Mouse (Mus musculus): Measurements from ENCODE around the gene Cyp17a1. TPM values are rescaled to one million over a fixed set of nuclear protein-coding genes. Genes with fewer than 3 reads are reported as not detected.
A peak's percentile ranks its signal among the peaks of the same experiment; 100 is the strongest.

Cyp17a1 gene
- not detected for total RNA-seq (2021)
- long read RNA-seq, experiment 1, partial matches to known transcripts: 0 of 1 reads
- long read RNA-seq, experiment 1, other reads (novel, unspliced or antisense): 0 of 1 reads
- long read RNA-seq, experiment 2: 0 reads

DNA sequence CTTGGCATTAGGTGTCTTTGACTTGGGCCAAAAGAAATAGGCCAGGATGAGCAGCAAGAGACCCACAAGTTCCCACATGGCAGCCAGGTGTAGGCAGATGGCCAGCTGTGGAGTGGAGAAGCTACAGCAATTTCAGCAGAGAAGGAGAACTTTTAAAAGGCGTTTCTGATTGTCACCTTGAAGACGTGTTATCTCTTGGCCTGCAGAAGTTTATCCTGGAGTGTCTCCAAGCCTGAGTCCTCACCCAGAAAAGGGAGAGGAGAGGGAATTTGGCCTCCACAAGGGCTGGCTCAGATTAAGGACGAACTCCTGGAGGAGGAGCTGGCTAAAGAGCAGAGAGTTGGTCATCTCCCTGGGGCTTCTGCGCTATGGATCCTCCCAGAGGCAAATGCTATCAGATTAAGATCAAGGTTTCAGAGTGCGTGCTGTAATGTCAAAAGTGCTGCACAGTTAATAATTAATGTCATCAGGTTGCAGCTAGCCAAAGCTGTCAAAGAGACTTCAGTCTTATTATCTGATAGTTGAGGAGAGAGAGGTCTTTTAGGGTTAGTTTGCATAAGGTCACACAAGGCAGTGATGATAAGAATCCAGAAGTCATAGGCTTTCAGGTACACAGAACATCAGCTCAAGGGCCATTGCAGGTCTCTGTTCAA lies at the start of gene Cyp17a1:
Gene Cyp17a1 (minus strand): TSS at position 407 of the 653 bp plus-strand sequence.
- no peak for DNase-seq (ENCODE audit: low spot score in 2 of 2)

DNA sequence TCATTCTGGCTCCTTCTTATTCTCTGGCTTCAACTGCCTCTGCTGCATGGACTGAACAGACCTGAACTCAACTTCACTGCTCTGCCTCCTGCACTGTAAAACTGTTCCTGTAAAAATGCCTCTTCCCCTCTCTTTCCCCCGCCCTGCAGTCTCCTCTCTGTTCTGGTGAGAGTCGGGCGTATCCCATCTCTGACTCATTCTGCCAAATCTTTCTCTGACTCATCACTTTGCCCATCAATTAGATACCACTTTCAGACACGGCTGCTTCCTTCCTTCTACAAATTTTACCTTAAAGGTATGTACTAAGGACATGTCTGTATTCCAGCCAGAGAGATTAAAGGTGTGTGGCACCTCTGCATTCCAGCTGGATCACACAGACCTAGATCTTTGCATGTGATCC lies 45.2 kb upstream of the Cyp17a1 start:
- DNase-seq (ENCODE audit: low spot score in 2 of 2): no peak

GRCm38 (mm10) chr19:46715016-46715415 lies 42.0 kb upstream of the Cyp17a1 start:
- no peak for DNase-seq (ENCODE audit: low spot score in 2 of 2)

GRCm38 (mm10) chr19:46714234-46714633 lies 41.3 kb upstream of the Cyp17a1 start:
- DNase-seq (ENCODE audit: low spot score in 2 of 2): no peak

- no peak for DNase-seq (ENCODE audit: low spot score in 2 of 2)
These were observed 37.6 kb upstream of the Cyp17a1 start for GRCm38 (mm10) chr19:46710614-46711013.

- DNase-seq (ENCODE audit: low spot score in 2 of 2): peak in 1 of 2 experiments; percentile 25
These were observed 34.6 kb upstream of the Cyp17a1 start, which contains the start of gene As3mt for GRCm38 (mm10) chr19:46707296-46708151. Gene As3mt (plus strand): TSS chr19:46707458.

DNA sequence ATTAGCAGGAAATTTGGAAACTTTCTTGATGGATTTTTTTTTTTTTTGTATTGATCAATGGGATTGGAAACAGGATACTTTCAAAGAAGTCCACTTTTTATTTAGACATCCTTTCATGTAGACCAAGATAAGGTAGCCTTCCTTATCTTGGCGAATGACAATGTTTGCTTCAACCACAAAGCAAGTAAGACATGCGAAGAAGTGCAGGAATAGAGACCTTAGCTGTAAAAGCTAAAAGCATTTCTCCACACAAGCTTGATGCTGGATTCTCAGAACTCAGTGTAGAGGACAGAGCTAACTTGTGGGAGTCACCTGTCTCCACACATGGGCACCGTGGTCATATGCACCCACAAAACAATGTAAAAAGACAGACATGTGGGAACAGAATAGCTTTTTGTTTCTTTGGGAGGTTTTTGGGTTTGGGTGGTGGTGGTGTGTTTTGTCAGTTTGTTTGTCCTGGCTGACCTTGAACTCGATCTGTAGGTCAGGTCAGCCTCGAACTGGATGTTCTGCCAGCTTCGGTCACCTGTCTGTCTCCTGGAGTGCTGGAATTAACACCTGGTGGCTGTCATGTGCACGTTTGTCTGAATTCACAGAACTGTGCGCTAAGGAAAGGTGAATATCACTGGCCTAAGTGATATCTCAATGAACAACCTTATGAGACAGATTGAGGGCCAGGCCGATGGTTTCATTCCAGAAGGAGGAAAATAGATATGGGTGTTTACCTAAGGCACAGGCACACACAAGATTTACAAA lies 33.7 kb upstream of the Cyp17a1 start:
- DNase-seq (ENCODE audit: low spot score in 2 of 2): no peak

- DNase-seq (ENCODE audit: low spot score in 2 of 2): no peak
These were observed 33.0 kb upstream of the Cyp17a1 start for GRCm38 (mm10) chr19:46705779-46706495.

DNA sequence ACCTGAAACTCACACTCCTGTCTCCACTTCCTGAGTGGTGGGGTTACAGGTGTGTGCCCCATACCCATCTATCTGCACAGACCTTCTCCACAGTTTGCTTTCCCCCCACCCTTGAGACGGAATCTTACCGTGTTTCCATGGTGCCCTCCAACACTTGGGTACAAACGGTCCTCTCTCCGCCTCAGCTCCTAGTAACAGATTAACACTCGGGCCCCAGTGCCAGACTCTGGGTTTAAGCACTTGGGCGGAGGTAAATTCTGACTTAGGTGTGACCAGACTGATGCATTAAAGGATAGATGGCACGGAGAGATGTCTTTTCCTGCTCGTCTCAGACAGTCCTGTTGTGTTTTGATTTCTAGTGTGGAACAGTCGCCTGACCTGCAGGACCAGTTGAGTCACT lies 28.2 kb upstream of the Cyp17a1 start:
- DNase-seq (ENCODE audit: low spot score in 2 of 2): no peak

- no peak for DNase-seq (ENCODE audit: low spot score in 2 of 2)
These were observed 26.1 kb upstream of the Cyp17a1 start for GRCm38 (mm10) chr19:46699011-46699481.

DNA sequence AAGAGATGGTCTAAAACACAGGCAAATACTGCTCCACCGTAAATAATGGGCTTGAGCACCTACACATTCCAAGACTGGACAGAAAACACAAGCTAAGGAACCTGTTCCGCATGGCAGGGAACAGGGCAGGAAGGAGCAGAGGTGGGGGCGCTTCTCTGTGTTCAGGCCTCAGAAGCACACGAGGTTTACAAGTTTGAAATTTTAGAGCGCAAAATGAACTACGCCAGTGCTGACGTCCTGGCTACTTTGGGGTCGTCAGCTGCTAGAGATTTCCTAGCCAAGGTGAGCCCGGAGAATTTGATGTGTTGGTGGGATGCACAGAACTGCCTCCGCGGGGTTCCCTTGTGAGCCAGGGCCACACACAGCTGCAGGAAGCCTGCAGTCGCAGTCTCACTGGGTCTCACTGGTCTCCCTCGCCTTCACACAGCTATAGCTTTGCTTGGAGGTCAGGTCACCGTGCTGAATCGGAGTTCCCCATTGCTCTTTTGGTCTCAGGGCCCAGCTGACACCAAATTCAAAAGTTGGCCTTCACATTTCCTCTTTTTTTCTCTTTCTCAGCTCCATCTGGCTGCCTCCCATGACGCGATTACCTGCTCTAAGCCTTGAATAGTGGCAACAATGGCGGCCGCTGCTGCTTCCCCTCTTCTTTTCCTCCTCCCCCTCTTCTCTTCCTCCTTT lies 25.0 kb upstream of the Cyp17a1 start:
- DNase-seq (ENCODE audit: low spot score in 2 of 2): no peak

DNA sequence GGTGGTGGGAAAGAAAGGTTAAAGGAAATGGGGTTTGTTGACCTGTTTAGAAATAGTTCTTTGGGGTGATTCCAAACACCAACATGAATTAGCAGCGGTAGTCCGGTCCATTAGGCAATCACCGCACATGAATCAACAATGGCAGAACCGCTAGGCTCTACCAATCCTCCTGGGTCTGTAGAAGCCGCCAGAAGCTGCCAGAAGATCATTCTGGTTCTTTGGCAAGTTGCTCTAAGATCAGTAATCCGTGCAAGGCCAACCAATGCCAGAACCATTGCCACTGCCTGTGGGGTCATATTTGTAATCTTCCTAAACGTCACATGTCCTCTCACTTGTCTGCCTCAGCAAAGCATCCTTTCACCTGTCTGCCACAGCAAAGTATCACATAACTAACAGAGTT lies 24.0 kb upstream of the Cyp17a1 start:
- no peak for DNase-seq (ENCODE audit: low spot score in 2 of 2)

DNA sequence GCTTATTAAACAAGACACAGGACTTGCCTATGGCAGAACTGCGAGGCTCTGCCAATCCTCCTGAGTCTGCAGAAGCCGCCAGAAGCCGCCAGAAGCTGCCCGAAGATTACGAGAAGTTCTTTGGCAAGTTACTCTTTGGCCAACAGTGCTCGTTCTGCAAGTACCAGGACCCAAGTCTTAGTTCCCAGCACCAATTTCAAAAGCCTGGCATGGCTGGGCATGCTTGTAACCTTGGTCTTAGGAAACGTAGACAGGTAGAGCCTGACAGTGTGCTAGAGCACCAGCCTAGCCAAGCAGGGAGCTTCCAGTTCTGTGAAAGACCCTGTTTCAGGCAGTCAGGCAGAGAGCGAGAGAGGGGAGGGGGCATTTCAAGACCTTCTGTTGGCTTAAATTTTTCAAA lies 23.5 kb upstream of the Cyp17a1 start:
- no peak for DNase-seq (ENCODE audit: low spot score in 2 of 2)

DNA sequence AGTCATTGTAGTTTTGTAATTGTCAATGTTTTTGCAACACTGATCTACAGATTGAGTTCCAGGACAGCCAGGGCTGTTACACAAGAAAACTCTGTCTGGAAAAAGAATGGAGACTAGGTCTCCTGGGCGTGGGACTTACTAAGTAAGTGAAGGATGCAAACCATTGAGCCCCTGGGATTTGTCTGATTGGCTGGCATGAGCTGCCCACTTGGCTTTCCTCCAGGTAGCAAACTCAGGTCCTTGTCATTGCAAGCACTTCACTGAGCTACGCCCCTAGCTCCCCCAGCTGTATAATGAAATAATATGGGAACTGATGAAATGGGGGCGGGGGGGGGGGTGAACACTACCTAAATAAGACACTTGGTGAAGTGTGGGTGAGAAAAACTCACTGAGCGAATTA lies 20.2 kb upstream of the Cyp17a1 start:
- no peak for DNase-seq (ENCODE audit: low spot score in 2 of 2)

DNA sequence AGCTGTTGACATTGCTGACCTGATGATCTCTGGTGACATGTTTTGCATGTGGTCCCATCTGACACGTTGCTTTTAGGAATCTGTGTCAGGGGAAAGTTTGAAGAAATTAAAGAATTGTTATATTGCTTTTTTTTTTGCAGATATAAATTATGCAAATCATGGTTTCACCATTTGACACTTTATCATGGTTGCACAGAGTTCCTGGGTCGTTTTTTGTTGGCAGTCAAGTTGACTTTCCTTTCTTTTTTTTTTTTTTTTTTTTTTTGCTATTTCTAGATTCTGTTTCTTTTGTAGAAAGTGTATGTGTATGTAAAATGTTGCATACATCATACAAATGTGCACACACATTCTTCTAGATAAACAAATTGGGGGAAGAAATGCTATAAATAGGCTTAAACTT lies 18.1 kb upstream of the Cyp17a1 start:
- DNase-seq (ENCODE audit: low spot score in 2 of 2): no peak

GRCm38 (mm10) chr19:46690387-46690786 lies 17.4 kb upstream of the Cyp17a1 start:
- DNase-seq (ENCODE audit: low spot score in 2 of 2): no peak

GRCm38 (mm10) chr19:46689460-46690372 lies 16.7 kb upstream of the Cyp17a1 start, which contains the start of gene Borcs7:
Gene Borcs7 (plus strand): TSS chr19:46689906.
- peak; percentile 88 to 92 for DNase-seq (ENCODE audit: low spot score in 2 of 2)

DNA sequence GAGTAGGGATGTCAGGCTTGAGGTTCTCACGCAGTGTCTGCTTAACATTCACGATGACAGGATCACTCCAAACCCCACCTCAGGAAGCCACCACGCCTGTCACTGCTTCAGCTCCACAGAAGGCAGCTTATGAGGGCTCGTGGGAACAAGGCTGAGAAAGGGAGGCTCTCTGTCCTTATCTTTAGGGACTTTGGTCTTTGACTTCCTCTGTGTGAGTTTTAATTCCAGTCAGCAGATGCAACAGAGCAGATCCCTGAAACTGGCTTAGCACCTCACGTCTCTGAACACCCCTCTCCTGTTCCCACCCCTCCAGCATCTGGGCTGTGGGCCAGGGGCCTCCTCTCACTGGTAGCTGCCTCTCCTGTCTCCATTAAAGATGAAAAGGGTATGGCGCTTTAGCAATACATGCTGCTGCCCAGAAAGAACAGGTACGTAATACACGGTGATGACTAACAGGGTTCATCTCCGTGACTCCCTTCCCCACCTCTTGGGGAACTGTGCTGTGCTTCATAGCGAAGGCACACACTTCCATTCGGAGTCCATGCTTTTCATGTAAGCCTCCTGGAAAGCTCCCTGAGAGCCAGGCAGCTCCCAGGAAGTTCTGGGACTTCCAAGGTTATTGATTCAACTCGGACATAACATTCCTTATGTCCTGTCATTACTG lies 6.9 kb upstream of the Cyp17a1 start:
- no peak for DNase-seq (ENCODE audit: low spot score in 2 of 2)

All from layer of hippocampus, postnatal 14 days (tissue).